Mouse (Mus musculus) embryonic fibroblast, embryonic 13.5 days (primary cell): Measurements from ENCODE around the gene Eif3c.

Source experiments
- CTCF ChIP-seq: IDR thresholded peaks from 2 replicates; pipeline ENCODE4 v1.5.1; 2011; ENCODE audit warnings: mild to moderate bottlenecking, control low read depth, low read length, moderate library complexity, borderline replicate concordance; ENCODE audit not compliant: insufficient read depth
- POLR2A ChIP-seq: IDR thresholded peaks from 2 replicates; pipeline ENCODE4 v1.6.1; 2011; ENCODE audit warnings: low read depth, mild to moderate bottlenecking, control low read depth, low read length, moderate library complexity

DNA sequence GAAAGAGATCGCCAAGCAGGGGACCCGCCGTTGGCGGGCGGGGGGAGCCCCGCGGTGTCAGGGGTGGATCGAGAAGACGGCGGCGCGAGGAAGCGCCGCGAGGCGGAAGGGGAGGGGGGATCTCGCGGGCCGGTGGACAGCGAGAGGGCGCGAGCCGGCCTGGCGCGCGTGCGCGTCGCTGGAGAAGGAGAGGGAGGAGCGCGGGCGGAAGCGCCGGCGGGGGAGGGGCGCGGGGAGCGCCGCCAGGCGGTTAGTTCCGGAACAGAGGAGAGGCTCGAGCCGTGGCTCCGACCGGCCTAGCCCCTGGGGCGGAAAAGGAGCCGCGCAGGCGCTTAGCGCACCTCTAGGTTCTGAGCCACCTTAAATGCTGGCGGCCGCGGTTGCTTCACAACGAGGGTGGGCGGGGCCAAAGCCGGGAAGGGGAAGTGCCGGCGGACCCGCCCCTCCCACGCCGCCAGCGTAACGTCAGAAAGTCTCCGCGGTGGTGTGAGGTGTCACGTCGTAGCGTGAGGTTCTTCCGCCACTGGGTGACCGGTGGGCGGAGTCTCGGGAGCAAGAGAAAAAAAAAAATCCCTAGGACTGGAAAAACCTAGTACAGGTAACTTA, 62.8 kb downstream of the Eif3c start, which contains the start of gene Atxn2l:
- TF ChIP-seq CTCF (no peak), POLR2A (peak; percentile 62; the same call in 1 of the 2 replicates)
